Mouse (Mus musculus): ENCODE data around the gene S100a6.

Gene S100a6

GRCm38 (mm10) chr3:90629298-90629697, 16.6 kb downstream of the S100a6 start:
- DNase-seq = no peak

- no peak for DNase-seq
Measured at GRCm38 (mm10) chr3:90631984-90632383, 19.3 kb downstream of the S100a6 start.

- no peak for DNase-seq
Measured at GRCm38 (mm10) chr3:90638511-90639275, 26.0 kb downstream of the S100a6 start.

GRCm38 (mm10) chr3:90639511-90640154, 27.0 kb downstream of the S100a6 start:
- peak in 1 of 2 experiments; percentile 60 for DNase-seq

- no peak for DNase-seq
Measured at GRCm38 (mm10) chr3:90640981-90641380, 28.3 kb downstream of the S100a6 start.

GRCm38 (mm10) chr3:90644220-90644619, 31.5 kb downstream of the S100a6 start:
- DNase-seq = peak; percentile 54 to 84

GRCm38 (mm10) chr3:90647291-90647690, 34.6 kb downstream of the S100a6 start:
- no peak for DNase-seq

GRCm38 (mm10) chr3:90648981-90649380, 36.3 kb downstream of the S100a6 start:
- no peak for DNase-seq

- DNase-seq = no peak
Measured at GRCm38 (mm10) chr3:90649832-90650231, 37.1 kb downstream of the S100a6 start.

- DNase-seq = peak; percentile 61 to 86
Measured at GRCm38 (mm10) chr3:90652878-90653508, 40.3 kb downstream of the S100a6 start.

GRCm38 (mm10) chr3:90653717-90654116, 41.0 kb downstream of the S100a6 start, which contains the start of gene S100a7a:
S100a7a (plus strand) TSS chr3:90654017.
- no peak for DNase-seq

GRCm38 (mm10) chr3:90657405-90657804, 44.7 kb downstream of the S100a6 start:
- DNase-seq = no peak

GRCm38 (mm10) chr3:90659364-90660044, 46.8 kb downstream of the S100a6 start:
- no peak for DNase-seq

GRCm38 (mm10) chr3:90664219-90664618, 51.5 kb downstream of the S100a6 start:
- DNase-seq = peak; percentile 4 to 21

GRCm38 (mm10) chr3:90668846-90669245, 56.2 kb downstream of the S100a6 start, which contains the start of gene S100a8:
S100a8 (plus strand) TSS chr3:90668978.
- DNase-seq = peak in 1 of 2 experiments; percentile 22
